Mouse (Mus musculus) embryonic facial prominence, embryonic 10.5 days (tissue): ENCODE measurements around the gene Gm11099. TPM values are rescaled to one million over a fixed set of nuclear protein-coding genes. Genes with fewer than 3 reads are reported as not detected.

Source experiments
- DNase-seq: peaks from one replicate; pipeline ENCODE4 v3.0.0-alpha.2; 2017; ENCODE audit warnings: low spot score
- H3K27ac ChIP-seq: fragments of 300-500 bp; sonication (generic); replicated peaks from 2 replicates; pipeline ENCODE4 v1.5.1; 2016; ENCODE audit warnings: mild to moderate bottlenecking
- H3K27me3 ChIP-seq: fragments of 300-500 bp; sonication (generic); replicated peaks from 2 replicates; pipeline ENCODE4 v1.6.1; 2016; ENCODE audit warnings: low read depth, mild to moderate bottlenecking; ENCODE audit not compliant: poor library complexity, severe bottlenecking
- H3K36me3 ChIP-seq: fragments of 300-500 bp; sonication (generic); replicated peaks from 2 replicates; pipeline ENCODE4 v1.6.1; 2016; ENCODE audit warnings: mild to moderate bottlenecking, moderate library complexity
- H3K4me1 ChIP-seq: fragments of 300-500 bp; sonication (generic); 2 replicates; pipeline ENCODE4 v1.6.1; 2016
- H3K4me3 ChIP-seq: fragments of 300-500 bp; sonication (generic); 2 replicates; pipeline ENCODE4 v1.5.1; 2016; ENCODE audit warnings: mild to moderate bottlenecking, moderate library complexity
- H3K9me3 ChIP-seq: fragments of 300-500 bp; sonication (generic); 2 replicates; pipeline ENCODE4 v1.6.1; 2016; ENCODE audit warnings: mild to moderate bottlenecking
- WGBS: fragments of 180-500 bp; shearing (Covaris S2); methylation state at CpG from one replicate; pipeline ENCODE4 v1.1.7; 2016; 5-methylcytosine and 5-hydroxymethylcytosine counted together
- polyA plus RNA-seq: library from polyadenylated mRNA; unstranded; fragments of >200 nt; fragmentation: Nextera tagmentation; extraction: Ambion mirVana; gene quantifications from 2 replicates; pipeline ENCODE4 v1.2.1, GENCODE M21; 2016

The Gm11099 gene
- polyA plus RNA-seq, 1 experiment from 2014 or later: not detected

DNA sequence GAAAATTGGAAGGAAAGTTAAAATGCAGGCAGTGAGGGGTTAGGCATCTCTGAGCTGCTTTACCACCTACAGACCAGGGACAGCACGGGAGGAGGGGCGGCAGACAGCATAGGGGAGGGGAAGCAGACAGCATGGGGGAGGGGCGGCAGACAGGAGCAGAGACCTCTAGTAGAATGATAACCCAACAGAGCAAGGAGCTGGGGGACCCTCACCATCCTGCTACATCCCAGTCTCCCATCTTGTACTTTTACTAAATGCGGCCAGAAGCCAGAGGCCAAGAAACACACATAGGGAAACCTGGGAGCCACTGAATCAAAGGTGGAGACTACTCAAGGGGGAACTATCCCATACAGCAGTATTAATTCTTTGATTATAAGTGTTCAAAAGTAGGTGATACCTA is 59.1 kb downstream of the Gm11099 start:
- no peaks in the 10 kb centered on the region for H3K27me3 ChIP-seq
- DNase-seq: no peak
- H3K36me3 ChIP-seq: no peaks in the 10 kb centered on the region
- no peaks in the 10 kb centered on the region for H3K4me1 ChIP-seq
- H3K4me3 ChIP-seq: no peak overlapping the region
- H3K27ac ChIP-seq: no peak overlapping the region
- no peaks in the 10 kb centered on the region for H3K9me3 ChIP-seq
- 47% methylated on average over 4 of the region's 4 CpGs for whole genome bisulfite sequencing

DNA sequence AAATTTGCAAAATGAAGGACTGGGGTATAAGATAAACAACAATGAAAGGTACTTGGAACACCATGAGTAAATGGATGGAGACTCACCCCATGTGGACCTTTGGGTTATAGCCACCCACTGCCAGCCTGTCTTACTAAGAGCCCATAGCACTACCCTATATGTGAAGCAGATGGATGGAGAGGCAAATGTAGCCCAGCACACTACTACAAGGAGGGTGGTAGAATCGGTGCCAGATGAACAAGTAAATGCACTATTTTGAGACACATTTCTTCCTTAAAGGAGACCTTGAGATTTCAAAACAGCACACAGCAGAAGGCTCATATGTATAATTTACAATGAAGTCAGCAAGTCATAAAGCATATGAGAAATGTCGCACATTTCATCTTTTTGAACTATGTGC is 66.3 kb downstream of the Gm11099 start:
- Histone ChIP-seq H3K4me3 (no peak overlapping the region), H3K36me3 (no peaks in the 10 kb centered on the region)
- DNase-seq: no peak

DNA sequence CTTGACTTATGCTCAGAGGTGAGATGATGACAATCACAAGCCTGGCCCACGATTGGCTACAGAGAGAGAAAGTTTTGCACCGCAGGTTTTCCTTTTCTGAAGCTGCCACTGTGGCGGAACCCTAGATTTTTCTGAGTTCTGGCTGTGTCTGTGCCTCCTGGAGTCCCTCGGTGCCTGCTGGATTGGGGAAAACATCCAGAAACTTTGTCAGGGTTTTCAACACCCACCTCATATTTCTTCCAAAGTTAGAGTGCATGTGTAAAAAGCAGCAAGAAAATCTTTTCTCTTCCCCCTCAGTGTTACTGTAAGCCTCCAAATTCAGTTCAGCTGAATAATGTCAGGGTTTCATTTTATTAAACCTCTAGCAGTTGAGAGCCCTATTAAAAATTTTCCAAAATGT is 82.1 kb downstream of the Gm11099 start:
- Histone ChIP-seq H3K36me3 (no peaks in the 10 kb centered on the region), H3K9me3 (no peaks in the 10 kb centered on the region), H3K4me1 (no peaks in the 10 kb centered on the region), H3K27ac (no peak overlapping the region), H3K27me3 (no peaks in the 10 kb centered on the region), H3K4me3 (no peak overlapping the region)
- DNase-seq: no peak
- 87% methylated on average over 4 of the region's 4 CpGs for WGBS

More for the DNA sequence above, 66.3 kb downstream of the Gm11099 start:
- Histone ChIP-seq H3K27ac (no peak overlapping the region), H3K4me1 (peaks cover 2% of the 10 kb centered on the region; the same call in 1 of the 2 replicates), H3K27me3 (no peaks in the 10 kb centered on the region), H3K9me3 (0 out of 2 replicates have a peak, but pooled peaks cover 3% of the 10 kb centered on the region)
- WGBS: 96% methylated on average over 2 of the region's 2 CpGs

DNA sequence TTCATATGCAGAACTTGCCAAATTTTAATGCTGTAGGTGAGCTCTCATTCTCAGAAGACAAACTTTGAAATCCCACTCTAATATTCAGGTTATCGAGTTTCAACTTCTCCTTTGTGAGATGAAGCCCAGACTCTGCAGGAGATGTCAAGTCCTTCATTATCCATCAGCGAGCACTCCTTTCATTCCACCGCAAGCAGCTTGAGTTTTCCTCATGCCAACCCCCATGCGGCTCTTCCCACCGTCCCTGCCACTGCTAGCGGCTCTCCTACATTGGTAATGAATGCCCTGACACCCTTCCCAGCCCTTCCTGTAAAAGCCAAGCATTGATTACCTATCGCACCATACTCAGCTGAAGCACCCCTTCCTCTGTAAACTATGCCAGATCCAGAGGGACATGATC is 89.6 kb downstream of the Gm11099 start:
- no peaks in the 10 kb centered on the region for H3K4me1 ChIP-seq
- no peak overlapping the region for H3K27ac ChIP-seq
- H3K27me3 ChIP-seq: no peaks in the 10 kb centered on the region
- no peaks in the 10 kb centered on the region for H3K9me3 ChIP-seq
- DNase-seq: no peak
- H3K4me3 ChIP-seq: no peak overlapping the region
- H3K36me3 ChIP-seq: no peaks in the 10 kb centered on the region
- 80% methylated on average over 7 of the region's 7 CpGs for WGBS

DNA sequence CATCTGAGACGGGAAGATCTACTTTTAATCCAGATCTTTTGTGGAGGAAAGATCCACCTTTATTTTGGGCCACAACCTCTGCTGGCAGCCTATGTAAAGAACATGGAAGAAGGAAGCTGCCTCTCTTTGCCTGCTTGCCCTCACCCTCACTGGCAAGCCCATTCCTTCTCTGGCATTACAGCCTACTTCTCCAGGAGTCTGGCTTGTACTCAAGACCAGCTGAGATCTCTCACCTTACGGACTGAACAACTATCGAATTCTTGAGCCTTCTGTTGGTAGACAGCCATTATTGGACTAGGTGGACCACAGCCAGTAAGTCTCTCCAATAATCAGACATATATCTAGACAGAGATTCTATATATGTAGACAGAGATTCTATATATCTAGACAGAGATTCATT is 92.9 kb downstream of the Gm11099 start:
- 87% methylated on average over 3 of the region's 3 CpGs for WGBS
- DNase-seq: no peak
- no peaks in the 10 kb centered on the region for H3K27me3 ChIP-seq
- H3K4me3 ChIP-seq: no peak overlapping the region
- no peaks in the 10 kb centered on the region for H3K4me1 ChIP-seq
- H3K36me3 ChIP-seq: no peaks in the 10 kb centered on the region
- no peaks in the 10 kb centered on the region for H3K9me3 ChIP-seq
- H3K27ac ChIP-seq: no peak overlapping the region

DNA sequence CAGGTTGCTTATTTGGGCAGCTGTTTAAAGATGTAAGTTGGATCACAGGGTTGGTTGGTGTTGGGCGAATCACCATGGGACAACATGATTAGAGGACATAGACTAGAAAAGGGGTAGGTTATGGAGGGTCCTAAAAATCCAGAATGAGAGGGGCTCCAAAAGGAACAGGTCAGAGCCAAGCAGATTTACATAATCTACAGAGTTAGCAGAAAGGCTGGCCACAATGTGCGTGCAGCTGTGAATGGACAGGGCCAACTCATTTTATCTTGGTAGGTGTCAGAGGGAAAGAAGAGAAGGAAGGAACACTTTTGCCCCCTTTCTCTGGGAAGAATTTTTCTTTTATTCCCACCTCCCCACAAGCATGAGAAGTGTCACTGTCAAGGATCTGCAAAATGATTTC is 97.1 kb downstream of the Gm11099 start:
- H3K27ac ChIP-seq: no peak overlapping the region
- no peaks in the 10 kb centered on the region for H3K9me3 ChIP-seq
- 76% methylated on average over 2 of the region's 2 CpGs for WGBS
- no peak for DNase-seq
- no peaks in the 10 kb centered on the region for H3K36me3 ChIP-seq
- H3K4me3 ChIP-seq: no peak overlapping the region
- no peaks in the 10 kb centered on the region for H3K27me3 ChIP-seq
- no peaks in the 10 kb centered on the region for H3K4me1 ChIP-seq

DNA sequence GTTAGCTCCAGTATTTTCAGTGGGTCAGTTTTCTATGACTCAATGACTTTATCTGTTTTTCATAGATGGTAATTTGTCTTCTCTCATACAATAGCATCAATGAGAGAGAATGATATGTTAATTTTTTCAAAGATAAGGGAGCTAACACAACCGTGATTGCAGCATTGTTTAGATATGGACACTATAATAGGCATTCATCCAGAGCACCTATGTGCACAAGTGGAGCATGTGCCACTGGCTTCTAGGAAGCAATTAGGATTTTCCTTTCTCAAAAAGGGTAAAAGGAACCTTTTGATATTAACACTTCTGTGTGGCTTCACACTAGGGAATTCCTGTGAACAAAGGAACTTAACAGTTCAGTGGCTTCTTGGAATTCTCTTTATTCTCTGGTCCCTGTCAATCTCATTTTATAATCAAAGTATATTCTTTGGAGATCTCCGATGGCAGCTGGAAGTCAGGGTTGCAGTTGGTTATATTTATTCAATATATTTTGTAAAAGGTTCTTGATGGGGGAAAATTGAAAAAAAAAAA is 97.6 kb downstream of the Gm11099 start:
- H3K27me3 ChIP-seq: no peaks in the 10 kb centered on the region
- no peaks in the 10 kb centered on the region for H3K36me3 ChIP-seq
- H3K4me3 ChIP-seq: no peak overlapping the region
- no peaks in the 10 kb centered on the region for H3K4me1 ChIP-seq
- H3K27ac ChIP-seq: no peak overlapping the region
- 51% methylated on average over 2 of the region's 2 CpGs for WGBS
- no peaks in the 10 kb centered on the region for H3K9me3 ChIP-seq
- DNase-seq: no peak
